Mouse (Mus musculus) limb, embryonic 13.5 days (tissue): ENCODE data around the gene Mrps16. TPM values are rescaled to one million over a fixed set of nuclear protein-coding genes. Genes with fewer than 3 reads are reported as not detected.
A peak's percentile ranks its signal among the peaks of the same experiment; 100 is the strongest.

ENCODE experiments used
- ATAC-seq: fragments of 200-750 bp; cut with Nextera tagmentation; 2 replicates; pipeline ENCODE4 v1.8.0; 2017; ENCODE audit warnings: low read depth, moderate number of reproducible peaks, moderate TSS enrichment; ENCODE audit not compliant: low FRiP score
- H3K27ac ChIP-seq: fragments of 300-500 bp; sonication (generic); 2 replicates; pipeline ENCODE4 v1.5.1; 2015; ENCODE audit warnings: inconsistent platforms, mild to moderate bottlenecking, moderate library complexity
- H3K27me3 ChIP-seq: fragments of 300-500 bp; sonication (generic); 2 replicates; pipeline ENCODE4 v1.6.1; 2015; ENCODE audit warnings: mild to moderate bottlenecking, inconsistent platforms
- H3K36me3 ChIP-seq: fragments of 300-500 bp; sonication (generic); 2 replicates; pipeline ENCODE4 v1.6.1; 2015; ENCODE audit warnings: inconsistent platforms, mild to moderate bottlenecking, moderate library complexity
- H3K4me1 ChIP-seq: fragments of 300-500 bp; sonication (generic); 2 replicates; pipeline ENCODE4 v1.6.1; 2015; ENCODE audit warnings: inconsistent platforms
- H3K4me2 ChIP-seq: fragments of 300-500 bp; sonication (generic); replicated peaks from 2 replicates; pipeline ENCODE4 v1.6.1; 2015; ENCODE audit warnings: inconsistent platforms, mild to moderate bottlenecking, moderate library complexity
- H3K4me3 ChIP-seq: fragments of 300-500 bp; sonication (generic); 2 replicates; pipeline ENCODE4 v1.5.1; 2015; ENCODE audit warnings: moderate library complexity, mild to moderate bottlenecking, inconsistent platforms
- H3K9ac ChIP-seq: fragments of 300-500 bp; sonication (generic); 2 replicates; pipeline ENCODE4 v1.6.1; 2015; ENCODE audit warnings: mild to moderate bottlenecking, inconsistent platforms
- H3K9me3 ChIP-seq: fragments of 300-500 bp; sonication (generic); 2 replicates; pipeline ENCODE4 v1.6.1; 2016; ENCODE audit warnings: inconsistent platforms
- WGBS: fragments of 180-500 bp; shearing (Covaris S2); methylation state at CpG from one replicate; pipeline ENCODE4 v1.1.7; 2015; 5-methylcytosine and 5-hydroxymethylcytosine counted together
- polyA plus RNA-seq: library from polyadenylated mRNA; unstranded; fragments of >200 nt; fragmentation: Nextera tagmentation; extraction: Ambion mirVana; gene quantifications from 2 replicates; pipeline ENCODE4 v1.2.1, GENCODE M21; 2015

Gene Mrps16
- polyA plus RNA-seq, 1 experiment from 2014 or later, result 93.6 TPM

GRCm38 (mm10) chr14:20389446-20390079, 3.9 kb downstream of the Mrps16 start:
- Histone ChIP-seq H3K27me3 (no peaks in the 10 kb centered on the region), H3K9me3 (no peaks in the 10 kb centered on the region), H3K9ac (peak overlapping the region; percentile 88), H3K4me2 (peak overlapping the region; percentile 74), H3K4me1 (peaks cover 47% of the 10 kb centered on the region), H3K27ac (0 out of 2 replicates have a peak overlapping the region, but pooled peaks have one; percentile 77), H3K36me3 (peaks cover 40% of the 10 kb centered on the region), H3K4me3 (peak overlapping the region; percentile 80)
- WGBS, result 88% methylated on average over 8 of the region's 8 CpGs
- no peak for ATAC-seq

GRCm38 (mm10) chr14:20388441-20389129, 4.8 kb downstream of the Mrps16 start, which contains the start of gene Dnajc9:
Gene Dnajc9 (minus strand): TSS chr14:20388910.
- peaks cover 49% of the 10 kb centered on the region for H3K36me3 ChIP-seq
- under 1% methylated on average over 58 of the region's 59 CpGs for WGBS
- ATAC-seq, result peak; percentile 69

GRCm38 (mm10) chr14:20379753-20380430, 13.5 kb downstream of the Mrps16 start:
- no peak for ATAC-seq
- Histone ChIP-seq H3K4me1 (no peaks in the 10 kb centered on the region), H3K36me3 (peaks cover 88% of the 10 kb centered on the region), H3K9ac (no peak overlapping the region), H3K27me3 (no peaks in the 10 kb centered on the region), H3K27ac (no peak overlapping the region), H3K9me3 (no peaks in the 10 kb centered on the region), H3K4me2 (no peak overlapping the region), H3K4me3 (no peak overlapping the region)
- 86% methylated on average over 9 of the region's 9 CpGs for WGBS

More at GRCm38 (mm10) chr14:20388441-20389129, 4.8 kb downstream of the Mrps16 start, which contains the start of gene Dnajc9:
- H3K4me3 ChIP-seq, result peak within 1 kb of the TSS; percentile 80
- H3K4me1 ChIP-seq, result peaks cover 43% of the 10 kb centered on the region
- H3K9ac ChIP-seq, result peak within 1 kb of the TSS; percentile 88
- no peaks in the 10 kb centered on the region for H3K9me3 ChIP-seq
- H3K4me2 ChIP-seq, result peak within 1 kb of the TSS; percentile 74
- no peaks in the 10 kb centered on the region for H3K27me3 ChIP-seq
- peak within 1 kb of the TSS; percentile 77 for H3K27ac ChIP-seq

GRCm38 (mm10) chr14:20379087-20379640, 14.3 kb downstream of the Mrps16 start:
- H3K36me3 ChIP-seq, result peaks cover 86% of the 10 kb centered on the region
- ATAC-seq, result no peak
- WGBS, result 81% methylated on average over 5 of the region's 5 CpGs
- H3K4me2 ChIP-seq, result no peak overlapping the region
- H3K9me3 ChIP-seq, result no peaks in the 10 kb centered on the region
- H3K27me3 ChIP-seq, result no peaks in the 10 kb centered on the region
- H3K4me3 ChIP-seq, result no peak overlapping the region
- no peaks in the 10 kb centered on the region for H3K4me1 ChIP-seq
- no peak overlapping the region for H3K9ac ChIP-seq
- no peak overlapping the region for H3K27ac ChIP-seq

- Histone ChIP-seq H3K4me1 (no peaks in the 10 kb centered on the region), H3K9me3 (no peaks in the 10 kb centered on the region), H3K27me3 (no peaks in the 10 kb centered on the region), H3K4me2 (no peak overlapping the region), H3K27ac (no peak overlapping the region), H3K36me3 (peaks cover 86% of the 10 kb centered on the region), H3K9ac (no peak overlapping the region), H3K4me3 (no peak overlapping the region)
- 36% methylated on average over 13 of the region's 13 CpGs for WGBS
- ATAC-seq, result no peak
Measured at GRCm38 (mm10) chr14:20378313-20379061, 14.9 kb downstream of the Mrps16 start.

GRCm38 (mm10) chr14:20377112-20377521, 16.3 kb downstream of the Mrps16 start:
- no peak overlapping the region for H3K4me3 ChIP-seq
- WGBS, result 82% methylated on average over 4 of the region's 4 CpGs
- no peaks in the 10 kb centered on the region for H3K27me3 ChIP-seq
- peaks cover 86% of the 10 kb centered on the region for H3K36me3 ChIP-seq
- H3K9me3 ChIP-seq, result no peaks in the 10 kb centered on the region
- ATAC-seq, result no peak
- no peaks in the 10 kb centered on the region for H3K4me1 ChIP-seq
- no peak overlapping the region for H3K4me2 ChIP-seq
- H3K9ac ChIP-seq, result no peak overlapping the region
- H3K27ac ChIP-seq, result no peak overlapping the region

GRCm38 (mm10) chr14:20371854-20372253, 21.6 kb downstream of the Mrps16 start:
- Histone ChIP-seq H3K9me3 (no peaks in the 10 kb centered on the region), H3K4me3 (no peak overlapping the region), H3K4me1 (no peaks in the 10 kb centered on the region), H3K27me3 (no peaks in the 10 kb centered on the region), H3K9ac (no peak overlapping the region), H3K36me3 (peaks cover 76% of the 10 kb centered on the region), H3K4me2 (no peak overlapping the region), H3K27ac (no peak overlapping the region)
- WGBS, result 82% methylated on average over 1 of the region's 1 CpGs
- ATAC-seq, result no peak

- Histone ChIP-seq H3K36me3 (peaks cover 74% of the 10 kb centered on the region), H3K27me3 (no peaks in the 10 kb centered on the region)
- WGBS, result 86% methylated on average over 7 of the region's 7 CpGs
Measured at GRCm38 (mm10) chr14:20370798-20371197, 22.6 kb downstream of the Mrps16 start.

GRCm38 (mm10) chr14:20368271-20368670, 25.2 kb downstream of the Mrps16 start:
- H3K4me2 ChIP-seq, result no peak overlapping the region
- ATAC-seq, result no peak
- H3K27me3 ChIP-seq, result no peaks in the 10 kb centered on the region
- no peaks in the 10 kb centered on the region for H3K9me3 ChIP-seq
- no peak overlapping the region for H3K27ac ChIP-seq
- no peak overlapping the region for H3K9ac ChIP-seq
- no peaks in the 10 kb centered on the region for H3K4me1 ChIP-seq
- 96% methylated on average over 3 of the region's 3 CpGs for WGBS
- no peak overlapping the region for H3K4me3 ChIP-seq
- peaks cover 75% of the 10 kb centered on the region for H3K36me3 ChIP-seq

More at GRCm38 (mm10) chr14:20370798-20371197, 22.6 kb downstream of the Mrps16 start:
- Histone ChIP-seq H3K9ac (no peak overlapping the region), H3K4me3 (no peak overlapping the region), H3K4me2 (no peak overlapping the region), H3K4me1 (no peaks in the 10 kb centered on the region), H3K9me3 (no peaks in the 10 kb centered on the region), H3K27ac (no peak overlapping the region)
- no peak for ATAC-seq

- Histone ChIP-seq H3K27me3 (no peaks in the 10 kb centered on the region), H3K9ac (no peak overlapping the region), H3K4me3 (no peak overlapping the region), H3K9me3 (no peaks in the 10 kb centered on the region), H3K27ac (no peak overlapping the region), H3K4me2 (no peak overlapping the region), H3K36me3 (peaks cover 83% of the 10 kb centered on the region), H3K4me1 (no peaks in the 10 kb centered on the region)
- WGBS, result 92% methylated on average over 4 of the region's 4 CpGs
- no peak for ATAC-seq
Measured at GRCm38 (mm10) chr14:20363230-20363629, 30.2 kb downstream of the Mrps16 start.

GRCm38 (mm10) chr14:20347991-20348541, 45.4 kb downstream of the Mrps16 start, which contains the start of the genes Ecd and Fam149b:
Gene Ecd (minus strand): TSS chr14:20348121.
Gene Fam149b (plus strand): TSS chr14:20348162.
- Histone ChIP-seq H3K4me1 (peaks cover 15% of the 10 kb centered on the region), H3K36me3 (peaks cover 38% of the 10 kb centered on the region), H3K9me3 (no peaks in the 10 kb centered on the region), H3K27me3 (no peaks in the 10 kb centered on the region), H3K27ac (peak within 1 kb of the TSS; percentile 87), H3K9ac (peak within 1 kb of the TSS; percentile 91), H3K4me2 (peak within 1 kb of the TSS; percentile 82), H3K4me3 (peak within 1 kb of the TSS; percentile 79)
- ATAC-seq, result peak; percentile 99
- 0% methylated on average over 41 of the region's 42 CpGs for WGBS
